Mouse (Mus musculus) spleen, adult 18-20 months (tissue): ENCODE measurements at regions not wholly inside any gene's neighbourhood (a gene's known extent, or its start where the extent isn't known, plus 50 kb on each side); places are given as distances from the start of the nearest gene placed in this dataset.
"Not testable (repeated sequence)": the region's sequence is repeated elsewhere in the genome, so short reads cannot be mapped to it uniquely, and the experiment has no call there.

ENCODE experiments used
- DNase-seq, 2 experiments: peaks; one replicate each; pipeline ENCODE4 v3.0.0; 2022; ENCODE audit warnings: mixed read lengths in 2 of 2

DNA sequence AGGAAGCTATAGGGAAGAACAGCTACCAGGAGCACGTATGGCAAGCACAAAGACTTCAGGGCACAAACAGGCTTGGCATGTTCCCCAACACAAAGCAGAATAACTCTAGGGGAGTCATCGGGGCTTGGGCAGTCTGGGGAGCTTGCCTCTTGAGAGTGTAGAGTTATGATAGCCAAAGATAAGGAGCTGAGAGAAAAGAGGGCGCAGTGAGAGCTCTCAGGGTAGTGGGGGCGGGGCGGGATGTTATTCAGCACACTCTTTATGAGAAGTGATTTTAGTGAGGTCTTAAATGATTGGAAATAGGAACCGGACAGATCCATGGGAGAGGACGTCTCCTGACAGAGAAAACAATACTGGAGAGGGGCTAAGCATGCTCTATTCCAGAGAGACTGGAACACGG is 466.4 kb upstream of the Smim15 start:
- DNase-seq = no peak

DNA sequence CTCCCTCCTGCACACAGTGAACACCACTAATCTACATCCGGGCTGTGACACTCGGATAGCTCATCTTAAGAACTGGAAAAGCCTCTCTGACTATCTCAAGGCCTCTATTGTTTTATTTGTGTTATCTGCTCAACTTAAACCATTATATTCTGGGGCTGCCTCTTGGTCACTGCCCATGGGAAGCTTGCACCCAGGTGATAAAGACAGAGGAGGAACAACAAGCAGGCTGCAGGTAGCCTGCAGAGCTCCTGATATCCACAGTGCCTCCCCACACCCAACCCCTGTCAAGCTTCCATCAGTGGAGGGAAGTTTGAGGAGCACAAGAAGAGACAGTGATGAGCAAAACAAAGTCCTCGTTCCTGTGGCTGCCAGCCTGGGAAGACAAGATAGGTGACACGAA is 467.0 kb upstream of the Smim15 start:
- DNase-seq = no peak

DNA sequence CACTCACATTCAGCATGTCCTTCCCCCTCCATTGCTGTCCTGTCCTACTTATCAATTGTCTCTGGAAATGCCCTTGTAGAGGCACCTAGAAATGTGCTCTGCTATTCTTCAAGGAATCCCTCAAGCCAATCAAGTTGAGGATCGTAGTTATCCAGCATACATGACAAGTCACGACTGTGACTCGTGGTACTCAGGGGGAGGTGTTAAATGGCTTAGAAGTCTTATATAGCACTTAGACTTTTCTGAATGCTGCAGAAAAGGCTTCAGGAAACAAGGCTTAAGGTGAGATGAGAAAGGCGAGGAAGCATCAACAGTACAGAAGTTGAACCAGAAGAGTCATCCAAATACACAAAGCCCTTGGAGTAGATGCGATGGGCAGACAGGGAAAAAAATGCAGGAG is 467.5 kb upstream of the Smim15 start:
- no peak for DNase-seq

DNA sequence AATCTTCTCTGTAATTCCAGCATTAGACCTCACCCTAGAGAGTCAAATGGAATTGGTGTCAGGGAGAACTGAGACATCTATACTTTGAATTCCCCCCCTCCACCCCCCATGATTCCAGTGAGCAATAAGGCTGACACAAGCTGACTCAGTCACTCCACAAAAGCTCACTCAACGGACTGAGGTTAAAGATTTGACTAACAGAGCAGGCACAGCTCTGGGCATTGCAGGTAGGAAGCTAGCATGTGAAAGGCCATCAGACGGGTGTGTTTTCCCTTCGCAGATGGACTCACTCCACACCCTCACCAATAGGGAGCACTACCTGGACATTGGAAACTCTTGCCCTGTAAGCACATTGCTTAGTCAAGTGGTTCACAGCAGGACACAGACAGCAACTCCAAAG is 469.2 kb upstream of the Smim15 start:
- DNase-seq = no peak

DNA sequence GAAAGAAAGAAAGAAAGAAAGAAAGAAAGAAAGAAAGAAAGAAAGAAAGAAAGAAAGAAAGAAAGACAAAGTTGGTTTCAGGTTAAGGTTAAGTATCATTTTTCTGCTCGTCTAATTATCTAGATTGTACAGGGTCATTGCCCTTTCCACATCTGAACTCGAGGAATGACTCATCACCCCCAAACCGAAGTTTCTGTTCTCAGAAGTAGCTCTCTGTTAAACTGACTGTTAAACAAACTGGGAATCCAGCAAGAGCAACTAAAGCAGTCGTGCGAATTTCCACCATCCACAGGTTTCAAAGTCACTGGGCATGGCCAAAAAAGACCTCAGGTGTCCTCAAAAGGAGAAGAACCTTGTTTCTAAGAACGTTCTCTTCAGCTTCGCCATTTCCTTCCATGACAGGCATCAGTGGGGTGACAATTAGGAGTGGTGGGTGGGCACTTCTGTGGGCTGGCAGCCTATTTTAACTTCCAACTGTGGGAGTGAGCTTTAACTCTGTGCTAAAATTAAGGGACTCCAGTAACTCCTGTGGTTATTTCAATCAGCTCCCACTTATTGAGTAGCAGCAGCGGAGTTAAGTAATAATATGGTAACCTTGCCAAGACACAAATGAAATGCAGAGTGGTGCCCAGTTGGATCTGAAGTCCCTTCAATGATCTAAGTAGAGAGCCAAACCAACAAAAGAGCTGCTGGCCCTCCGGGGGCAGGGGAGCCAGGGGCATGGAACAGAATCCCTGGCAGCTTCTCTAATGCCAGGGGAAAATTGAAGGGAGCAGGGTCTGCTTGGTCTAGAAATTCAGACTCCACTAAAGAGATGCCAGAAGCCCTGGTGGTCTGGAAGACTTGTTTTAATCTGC is 470.5 kb upstream of the Smim15 start:
- no peak for DNase-seq

DNA sequence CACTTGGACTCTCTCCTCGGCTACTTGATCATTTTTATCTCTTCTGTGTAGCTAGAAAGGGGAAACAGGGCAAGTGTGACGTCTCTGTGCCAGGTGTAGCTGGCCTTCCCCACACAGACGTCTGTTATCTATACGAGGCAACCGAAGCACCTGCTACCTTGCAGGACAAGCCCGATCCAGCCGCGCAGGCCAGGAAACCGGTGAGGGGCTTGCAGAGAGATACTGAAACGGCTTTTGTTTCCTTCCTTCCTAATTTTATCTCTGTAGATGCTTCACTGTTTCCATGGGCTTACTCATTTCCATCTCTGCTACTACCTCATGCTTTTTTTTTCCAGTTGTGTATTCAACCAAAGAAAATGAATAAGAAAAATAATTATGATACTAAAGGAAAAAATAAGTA is 472.7 kb upstream of the Smim15 start:
- no peak for DNase-seq

DNA sequence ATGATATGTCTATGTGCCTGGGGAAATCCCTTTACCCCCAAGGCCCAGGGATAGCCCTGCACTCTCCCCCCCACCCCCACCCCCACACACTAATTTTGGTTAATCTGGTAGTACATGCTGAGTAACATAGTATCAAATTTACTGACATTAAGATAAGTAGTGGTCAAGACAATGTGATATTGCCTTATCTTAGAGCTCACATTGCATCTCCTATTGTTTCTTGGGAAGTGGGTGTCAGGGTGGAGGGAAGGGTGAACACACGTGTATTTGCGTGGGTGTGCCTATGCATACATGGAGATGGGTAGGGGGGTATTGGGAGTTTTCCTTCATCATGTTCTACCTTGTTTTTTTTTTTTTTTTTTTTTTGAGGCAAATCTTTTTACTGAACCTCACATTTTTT is 474.8 kb upstream of the Smim15 start:
- DNase-seq = no peak

DNA sequence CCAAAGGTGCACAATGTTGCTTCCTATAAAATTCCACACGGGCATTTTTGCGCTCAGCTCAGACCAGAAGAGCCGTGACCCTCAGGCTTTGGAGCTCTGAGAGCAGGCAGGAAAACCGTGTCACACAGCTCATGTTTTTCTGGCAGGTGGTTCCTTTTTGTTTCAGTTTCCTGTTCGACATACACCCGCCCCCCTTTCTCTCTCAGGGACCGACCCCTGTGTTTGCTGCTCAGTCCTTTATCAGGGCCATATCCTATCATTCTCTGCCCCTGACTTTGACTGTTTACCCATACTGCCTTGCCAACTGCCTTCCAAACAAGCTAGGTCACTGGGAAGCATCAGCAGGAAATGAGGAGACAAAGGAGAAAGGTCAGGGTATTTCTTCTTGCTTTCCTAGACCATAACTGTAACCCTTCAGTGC is 475.5 kb upstream of the Smim15 start:
- DNase-seq = peak in 1 of 2 experiments; percentile 3

DNA sequence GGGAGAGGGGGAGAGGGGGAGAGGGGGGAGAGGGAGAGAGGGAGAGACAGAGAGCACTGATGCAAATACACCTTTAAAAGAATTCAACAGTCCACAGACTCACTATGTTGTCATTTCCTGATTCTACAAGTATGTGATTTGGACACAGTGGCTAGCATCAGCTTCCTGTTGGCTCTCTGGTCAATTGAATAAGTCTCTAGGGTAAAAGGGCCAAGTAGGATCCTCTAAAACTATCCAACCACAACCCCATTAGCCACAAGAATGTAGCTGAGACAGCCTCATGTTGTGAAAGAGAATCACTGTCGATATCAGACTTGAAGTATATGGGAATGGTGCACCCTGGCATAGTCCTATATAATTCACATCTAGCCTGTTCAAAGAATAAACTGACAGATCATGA is 481.8 kb upstream of the Smim15 start:
- DNase-seq = no peak

DNA sequence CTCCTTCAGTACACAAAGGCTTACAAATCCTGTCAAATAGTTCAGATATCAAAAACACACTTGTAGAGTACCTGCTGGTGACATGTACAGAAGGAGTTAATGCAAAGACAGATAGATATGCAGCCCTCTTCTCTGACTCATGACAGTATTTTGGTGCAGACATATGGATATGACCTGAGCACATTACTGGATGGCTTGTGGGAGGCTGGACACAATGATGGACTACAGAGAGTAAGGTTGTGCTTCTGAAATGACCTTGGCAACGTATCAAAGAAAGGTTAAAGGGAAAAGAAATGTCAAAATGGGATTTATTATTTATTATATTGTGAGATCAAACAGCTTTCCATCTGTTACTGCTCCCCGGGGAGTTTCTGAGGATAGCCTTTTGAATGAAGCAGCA is 482.7 kb upstream of the Smim15 start:
- no peak for DNase-seq

DNA sequence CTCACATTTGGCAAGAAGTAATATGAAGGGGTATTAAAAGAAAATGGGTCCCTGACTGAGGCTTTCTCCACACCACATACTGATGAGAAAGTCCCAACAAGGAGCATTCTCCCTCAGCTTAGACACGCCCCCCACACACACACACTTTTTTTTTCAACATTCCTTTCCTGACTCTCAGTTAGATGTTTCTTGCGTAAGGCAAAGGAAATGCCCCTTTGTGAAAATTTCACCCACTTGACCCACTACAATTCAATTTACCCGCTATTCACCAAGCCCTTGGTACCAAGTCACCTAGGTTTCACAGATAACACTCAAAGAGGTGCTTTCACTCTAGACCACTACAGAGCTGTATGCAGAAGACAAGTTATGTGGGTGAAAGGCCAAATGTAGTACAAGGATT is 488.3 kb upstream of the Smim15 start:
- no peak for DNase-seq

DNA sequence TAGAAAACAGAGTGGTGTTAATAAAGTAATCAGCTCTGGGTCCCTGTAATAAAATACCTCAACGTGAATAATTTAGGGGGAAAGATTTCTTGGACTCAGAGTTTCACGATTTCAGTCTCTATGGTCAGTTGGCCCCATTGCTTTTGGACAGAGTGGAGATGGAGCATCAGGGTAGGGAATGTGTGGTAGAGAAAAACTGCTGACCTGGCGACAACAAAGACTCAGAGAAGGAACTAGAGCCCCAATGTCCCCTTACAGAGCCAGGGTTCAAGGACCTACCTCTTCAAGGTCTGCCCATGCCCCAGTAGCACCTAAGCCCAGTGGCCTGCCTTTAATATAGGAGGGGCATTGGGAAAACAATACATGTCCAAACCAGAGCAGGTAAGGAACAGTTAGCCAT is 490.2 kb upstream of the Smim15 start:
- DNase-seq = no peak

DNA sequence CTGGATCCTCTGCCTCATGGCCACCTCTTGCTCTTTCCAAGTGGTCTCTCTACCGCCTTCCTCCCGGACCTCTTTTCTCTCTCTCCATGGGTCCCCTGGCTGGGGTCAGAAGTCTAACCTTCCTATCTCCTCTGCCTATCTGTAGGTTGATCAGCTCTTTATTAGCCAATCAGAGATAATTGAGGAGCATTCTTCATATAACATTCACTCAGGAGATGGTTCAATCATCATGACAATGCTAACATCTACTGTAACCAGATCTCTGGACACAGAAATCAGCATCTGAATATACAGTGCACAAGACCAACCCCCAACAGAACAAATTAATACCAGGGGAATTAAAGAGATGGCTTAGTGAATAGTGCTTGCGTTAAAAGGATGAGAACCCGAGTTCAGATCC is 492.1 kb upstream of the Smim15 start:
- DNase-seq = no peak

DNA sequence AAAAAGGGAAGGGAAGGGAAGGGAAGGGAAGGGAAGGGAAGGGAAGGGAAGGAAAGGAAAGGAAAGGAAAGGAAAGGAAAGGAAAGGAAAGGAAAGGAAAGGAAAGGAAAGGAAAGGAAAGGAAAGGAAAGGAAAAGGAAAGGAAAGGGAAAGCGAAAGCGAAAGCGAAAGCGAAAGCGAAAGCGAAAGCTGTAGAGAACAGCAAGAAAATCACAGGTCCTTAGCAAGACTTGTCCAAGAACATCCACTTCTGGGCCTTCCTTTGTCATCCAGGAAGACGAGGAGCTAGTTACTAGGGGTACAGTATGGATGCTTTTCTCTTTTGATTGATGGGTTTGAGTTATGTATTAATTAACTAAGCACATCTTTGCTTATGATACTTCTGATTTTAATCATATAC is 494.3 kb upstream of the Smim15 start:
- DNase-seq = not testable (repeated sequence)

DNA sequence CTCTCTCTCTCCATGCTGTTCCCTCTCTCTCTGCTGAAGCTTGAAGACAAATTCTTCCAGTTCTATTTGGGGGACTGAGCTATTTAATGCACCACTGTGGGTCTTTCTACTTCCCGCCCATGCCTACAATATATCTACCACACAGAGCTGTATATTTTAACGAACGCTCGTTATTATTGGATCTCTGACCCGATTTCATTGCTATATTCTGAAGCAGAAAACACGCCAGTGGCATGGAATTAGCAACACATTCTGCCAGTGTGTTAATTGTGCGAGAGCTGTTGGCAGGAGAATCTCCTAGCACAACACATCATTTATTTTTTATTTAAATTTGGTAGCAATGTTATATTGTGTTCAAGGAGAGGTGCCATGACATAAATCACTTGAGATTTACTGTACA is 497.2 kb upstream of the Smim15 start:
- no peak for DNase-seq

DNA sequence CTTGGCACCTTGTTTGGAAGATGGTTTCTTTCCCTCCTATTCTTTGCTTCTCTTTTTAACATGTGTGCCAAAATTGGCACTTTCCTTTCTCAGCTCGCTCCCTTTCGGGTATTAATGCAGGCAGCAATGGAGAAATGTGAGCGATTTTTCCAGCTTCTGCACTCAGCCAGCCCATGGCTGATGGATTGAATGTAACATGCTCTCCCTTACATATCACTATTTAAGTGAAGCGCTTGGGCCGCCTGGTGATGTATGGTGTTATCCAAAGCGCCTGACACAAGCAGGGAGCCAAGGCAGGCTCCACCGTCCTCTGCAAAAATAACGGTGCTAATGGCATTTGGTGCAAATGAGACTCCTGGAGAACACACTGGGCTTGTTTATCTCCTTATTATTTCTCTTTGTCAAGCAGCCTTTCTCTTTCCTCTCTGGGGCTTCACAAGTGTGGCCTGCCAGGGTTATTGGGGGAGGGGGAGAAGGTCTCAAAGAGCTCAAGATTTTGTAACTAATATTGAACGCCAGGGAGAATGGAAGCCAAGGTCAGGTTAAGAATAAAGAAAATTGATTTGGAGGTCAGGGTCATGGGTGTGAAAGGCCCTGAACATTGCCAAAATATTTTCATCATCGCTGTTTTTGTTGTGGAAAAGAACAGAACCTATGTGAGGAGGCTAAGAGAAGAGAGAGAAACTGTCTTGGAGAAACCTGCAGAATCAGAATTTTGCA is 497.9 kb upstream of the Smim15 start:
- DNase-seq = no peak

DNA sequence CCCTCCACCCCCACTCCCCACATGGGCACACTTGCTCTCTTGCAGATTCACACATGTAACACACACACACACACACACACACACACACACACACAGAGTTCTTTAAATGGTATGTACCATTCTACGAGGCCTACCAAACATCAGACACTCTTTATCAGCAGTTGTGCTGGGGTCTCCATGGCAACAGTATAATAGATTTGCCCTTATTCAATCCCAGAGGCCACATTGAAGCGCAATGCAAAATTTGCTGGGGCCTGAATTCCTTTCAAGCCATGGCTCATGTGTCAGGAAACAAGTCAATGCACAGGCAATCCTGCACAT is 502.7 kb upstream of the Smim15 start:
- no peak for DNase-seq

DNA sequence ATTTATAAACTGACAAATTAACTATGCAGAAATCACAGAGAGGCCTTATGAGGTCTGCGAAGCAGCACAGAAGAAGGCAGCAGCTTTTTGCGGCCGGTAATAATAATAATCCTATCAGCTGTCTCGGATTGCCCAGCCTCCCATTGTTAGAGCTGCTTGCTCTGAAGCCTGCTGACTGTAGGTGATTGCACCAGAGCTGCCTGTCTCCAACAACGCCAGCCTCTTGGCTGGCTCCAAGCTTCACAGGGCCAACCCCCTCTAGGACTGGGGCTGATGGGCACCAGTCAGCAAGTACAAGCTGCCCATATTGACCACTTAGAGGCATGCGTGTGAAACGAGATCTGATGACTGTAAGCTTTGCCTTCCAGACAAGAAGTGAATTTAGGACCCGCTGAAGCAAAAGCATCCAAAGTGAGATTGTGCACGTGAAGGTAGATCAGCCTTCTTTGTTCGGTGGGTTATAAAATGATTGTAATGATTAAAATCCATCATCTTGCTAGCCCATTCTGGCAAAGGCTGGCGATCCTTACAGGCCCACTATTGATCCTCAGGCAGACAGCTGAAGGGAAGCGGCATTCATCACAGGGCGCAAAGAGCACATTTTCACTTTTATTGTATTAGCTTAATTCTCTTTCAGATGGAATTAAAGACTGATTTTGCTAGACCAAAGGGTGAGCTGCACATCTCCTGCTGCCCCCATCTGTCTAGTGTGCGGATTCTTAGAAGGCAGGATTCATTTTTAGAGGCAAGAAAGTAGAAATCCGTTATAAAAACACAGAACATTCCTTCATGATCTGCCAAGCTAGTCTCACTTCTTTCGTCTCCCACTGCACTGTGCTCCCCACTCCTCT is 503.2 kb upstream of the Smim15 start:
- DNase-seq = no peak

DNA sequence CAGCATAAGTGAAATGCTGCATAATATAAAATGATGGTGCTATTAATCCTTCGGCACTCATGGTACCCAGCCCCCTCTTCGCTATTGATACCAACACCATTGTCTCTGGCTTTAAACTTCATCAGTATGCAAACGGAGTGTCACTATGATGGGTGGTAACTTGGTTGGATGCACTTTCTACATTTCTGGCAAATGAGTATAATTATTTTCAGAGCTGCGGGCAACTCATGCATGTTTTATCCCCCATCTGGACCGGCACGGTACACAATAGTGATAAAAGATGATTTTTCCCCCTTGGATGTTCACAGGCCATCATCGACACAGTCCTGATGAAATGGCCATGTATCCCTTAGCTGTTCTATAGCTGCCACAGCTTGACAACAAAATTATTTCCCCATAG is 503.9 kb upstream of the Smim15 start:
- DNase-seq = no peak

DNA sequence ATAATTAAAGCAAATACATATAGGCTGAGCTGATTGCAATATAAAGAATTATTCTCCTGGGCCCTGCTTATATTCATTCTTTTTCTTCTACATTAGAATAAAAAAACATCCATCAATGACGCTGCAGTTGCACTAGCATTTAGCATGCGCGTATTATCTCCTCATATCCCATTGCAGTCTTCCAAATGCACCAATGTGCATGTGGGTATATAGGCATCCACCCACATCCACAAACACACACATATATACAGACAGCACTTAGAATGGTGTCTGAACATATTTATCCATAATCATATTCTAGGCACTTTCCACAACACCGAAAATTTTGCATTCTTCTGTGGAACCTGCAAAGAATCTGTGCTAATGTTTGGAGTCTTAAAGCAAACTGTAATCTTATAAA is 504.4 kb upstream of the Smim15 start:
- no peak for DNase-seq

DNA sequence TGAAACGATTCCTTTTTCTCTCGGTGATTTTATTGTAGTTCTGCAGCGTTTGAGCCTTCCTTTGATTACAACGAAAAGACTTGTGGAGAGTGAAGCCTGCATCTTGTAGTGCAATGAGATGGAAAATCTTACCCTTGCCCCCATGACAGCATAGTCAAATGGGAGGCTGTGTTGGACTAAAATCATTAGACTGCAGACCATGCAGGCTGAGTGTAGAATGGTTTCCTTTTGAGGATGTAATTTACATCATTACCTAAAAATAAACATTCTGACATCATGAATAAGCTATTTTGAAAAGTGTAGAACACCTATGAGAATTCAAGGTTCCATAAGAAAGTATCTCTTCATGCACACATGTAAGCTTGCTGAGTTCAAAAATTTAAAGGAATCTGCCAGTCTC is 504.9 kb upstream of the Smim15 start:
- DNase-seq = no peak

DNA sequence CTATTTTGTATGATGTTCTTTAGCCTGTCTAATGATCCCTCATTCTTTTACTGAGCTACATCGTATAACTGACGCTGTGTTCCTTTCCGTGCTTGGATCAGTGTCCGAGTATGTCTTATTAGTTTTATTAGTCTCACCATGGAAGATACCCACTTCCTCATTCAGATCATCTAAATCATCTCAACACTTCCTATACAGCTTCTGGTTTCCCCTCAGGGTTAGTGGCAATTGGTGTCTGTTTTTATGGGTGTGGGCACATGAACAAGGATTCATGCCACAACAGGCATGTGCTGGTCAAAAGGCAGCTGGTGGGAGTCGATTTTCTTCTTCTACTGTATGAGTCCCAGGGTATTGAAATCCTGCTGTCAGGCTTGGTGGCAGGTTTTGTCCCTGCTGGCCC is 509.0 kb upstream of the Smim15 start:
- no peak for DNase-seq

DNA sequence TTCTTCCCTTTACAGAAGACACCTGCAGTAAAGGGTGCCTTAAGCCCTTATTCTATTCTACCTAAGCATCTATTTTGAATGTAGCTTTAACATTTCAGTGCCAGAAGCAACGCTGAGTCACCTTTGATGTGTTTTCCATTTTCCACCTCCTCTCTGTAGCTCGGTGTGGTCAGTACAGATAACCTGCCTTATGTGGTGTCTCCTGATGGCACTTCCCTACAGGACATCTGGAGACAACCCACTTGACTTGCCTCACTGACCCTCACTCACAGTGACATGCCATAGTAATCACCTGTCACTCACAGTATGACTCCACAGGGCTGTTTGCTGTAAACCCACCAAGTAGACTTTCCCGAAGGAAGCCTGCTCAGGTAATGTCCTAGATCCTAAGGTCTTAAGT is 510.9 kb upstream of the Smim15 start:
- DNase-seq = no peak

DNA sequence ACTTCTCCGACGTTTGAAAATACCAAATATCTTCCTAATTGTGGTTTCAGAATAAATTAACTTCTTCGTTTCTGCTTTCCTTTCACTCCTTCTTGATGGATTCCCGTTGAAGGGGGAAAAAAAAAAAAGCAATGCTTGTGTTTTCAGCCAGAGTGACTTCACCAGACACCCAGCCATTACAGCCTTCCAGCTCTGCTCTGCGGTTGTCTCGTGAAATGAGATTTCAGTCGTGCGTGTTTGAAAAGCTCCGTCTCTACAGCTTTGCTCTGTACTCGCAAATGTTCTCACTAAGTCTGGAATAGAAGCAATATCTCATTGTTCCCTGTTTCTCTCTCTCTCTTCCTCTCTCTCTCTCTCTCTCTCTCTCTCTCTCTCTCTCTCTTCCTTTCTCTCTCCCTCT is 509.6 kb upstream of the Kif2a start:
- DNase-seq = no peak
